Mouse (Mus musculus) kidney, adult 2 months (tissue): ENCODE measurements around the gene Spata9.

Experiments
- CTCF ChIP-seq: fragments of 200-500 bp; conservative IDR thresholded peaks from 2 replicates; pipeline ENCODE4 v1.5.1; 2011; ENCODE audit warnings: low read depth, mild to moderate bottlenecking, control low read depth, low read length, moderate library complexity, mixed read lengths; ENCODE audit not compliant: insufficient read depth, insufficient read length
- POLR2A ChIP-seq: fragments of 200-500 bp; IDR thresholded peaks from one replicate; pipeline ENCODE4 v1.6.1; 2011; ENCODE audit warnings: low read depth, low read length, control low read depth

DNA sequence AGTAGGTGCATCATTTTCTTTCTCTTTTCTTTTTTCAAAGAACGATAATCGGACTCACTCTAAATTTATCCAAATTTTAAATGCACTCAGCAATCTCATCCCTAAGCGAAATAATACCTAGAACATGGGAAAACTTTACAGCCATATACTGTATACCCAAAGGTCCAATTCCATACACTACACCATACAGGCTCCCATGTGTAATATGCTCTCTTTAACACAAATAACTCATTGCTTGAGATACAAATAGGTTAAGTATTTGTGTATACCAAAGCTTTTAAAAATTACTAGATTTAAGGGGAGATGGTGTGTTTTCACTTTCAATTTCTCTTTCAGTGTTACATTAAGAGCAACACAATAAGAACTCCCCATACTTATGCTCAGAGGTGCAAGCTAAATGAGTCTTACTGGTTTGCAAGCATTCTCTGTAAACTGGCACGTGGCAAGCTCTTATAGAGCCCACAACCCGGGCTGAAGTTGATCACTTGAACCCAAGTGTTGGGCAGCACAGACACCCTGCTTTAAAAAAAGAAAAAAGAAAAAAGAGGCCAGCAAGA is 52.0 kb downstream of the Spata9 start:
- no peak for TF ChIP-seq CTCF
- TF ChIP-seq POLR2A = no peak
